Mouse (Mus musculus) 3134 (cell line): ENCODE data around the gene Vmn2r52.
"Not testable (repeated sequence)": the region's sequence is repeated elsewhere in the genome, so short reads cannot be mapped to it uniquely, and the experiment has no call there.

ENCODE experiments used
- DNase-seq: peaks from one replicate; pipeline ENCODE4 v3.0.0-alpha.2; 2011; ENCODE audit warnings: low spot score; ENCODE audit not compliant: insufficient read length; ENCODE audit errors: extremely low read depth

Vmn2r52 gene

GRCm38 (mm10) chr7:10176473-10176872, at the start of gene Vmn2r52:
TSS of gene Vmn2r52 (minus strand) at chr7:10176573.
- DNase-seq: no peak

DNA sequence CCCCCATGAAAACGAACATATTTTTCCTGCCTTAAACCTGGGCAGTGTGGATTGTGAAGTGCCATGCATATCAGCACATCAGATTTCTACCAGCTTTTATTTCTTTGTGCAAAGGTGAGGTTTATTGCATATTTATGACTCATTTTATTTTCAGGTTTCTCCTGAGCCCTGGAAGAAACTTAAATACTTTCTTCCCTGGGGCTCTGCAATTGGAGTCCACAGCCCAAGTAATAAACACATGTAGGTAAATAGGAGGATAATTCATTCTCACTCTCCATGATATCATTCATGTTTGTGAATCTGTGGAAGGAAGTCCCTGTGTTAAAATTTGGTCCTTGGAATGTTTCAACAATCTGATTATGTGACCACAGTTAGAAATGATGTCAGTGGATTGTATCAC, 70.7 kb downstream of the Vmn2r52 start, which contains the start of gene Vmn2r51:
TSS of gene Vmn2r51 (minus strand) at position 101 of the 400 bp plus-strand sequence.
- not testable (repeated sequence) for DNase-seq
